Mouse (Mus musculus) ES-E14 (cell line): ENCODE results near the gene Hist1h3a. TPM values are rescaled to one million over a fixed set of nuclear protein-coding genes. Genes with fewer than 3 reads are reported as not detected.
"Not testable (repeated sequence)": the region's sequence is repeated elsewhere in the genome, so short reads cannot be mapped to it uniquely, and the experiment has no call there.

Experiments
- DNase-seq: peaks from one replicate; pipeline ENCODE4 v3.0.0-alpha.2; 2013; ENCODE audit warnings: low read depth, low spot score
- H3K27ac ChIP-seq: 2 replicates; pipeline ENCODE4 v1.5.1; 2012; ENCODE audit warnings: low read depth, mild to moderate bottlenecking, low read length, moderate library complexity, mixed read lengths; ENCODE audit not compliant: poor library complexity, insufficient read depth, severe bottlenecking
- H3K36me3 ChIP-seq: 2 replicates; pipeline ENCODE4 v1.6.1; 2012; ENCODE audit warnings: mild to moderate bottlenecking, low read length, moderate library complexity, mixed read lengths; ENCODE audit not compliant: control insufficient read depth, poor library complexity, insufficient read depth, severe bottlenecking
- H3K4me1 ChIP-seq, 2 experiments: fragments of 150-350 bp in 1 of 2; sonication (generic) in 1 of 2; 2 replicates each; pipeline ENCODE4 v1.6.1; 2012; ENCODE audit warnings: low read length in 2 of 2, mild to moderate bottlenecking in 1 of 2, mixed read lengths in 1 of 2; ENCODE audit not compliant: control insufficient read depth in 2 of 2, insufficient read depth in 2 of 2, poor library complexity in 1 of 2
- H3K4me3 ChIP-seq, 2 experiments: fragments of 150-350 bp in 1 of 2; sonication (generic) in 1 of 2; 2 replicates each; pipeline ENCODE4 v1.5.1; 2012; ENCODE audit warnings: low read length in 2 of 2, low read depth in 1 of 2, mild to moderate bottlenecking in 1 of 2, mixed read lengths in 1 of 2; ENCODE audit not compliant: insufficient read depth in 1 of 2, poor library complexity in 1 of 2, severe bottlenecking in 1 of 2
- H3K9ac ChIP-seq: 2 replicates; pipeline ENCODE4 v1.6.1; 2012; ENCODE audit warnings: low read depth, mild to moderate bottlenecking, low read length, mixed read lengths; ENCODE audit not compliant: poor library complexity, insufficient read depth, severe bottlenecking
- H3K9me3 ChIP-seq: fragments of 150-350 bp; sonication (generic); 2 replicates; pipeline ENCODE4 v1.6.1; 2012; ENCODE audit warnings: low read depth, mild to moderate bottlenecking, low read length; ENCODE audit not compliant: control insufficient read depth, insufficient read depth
- CHD2 ChIP-seq: IDR thresholded peaks from 2 replicates; pipeline ENCODE4 v1.6.1; 2014; ENCODE audit warnings: mild to moderate bottlenecking, low read depth, low read length, inconsistent platforms
- HCFC1 ChIP-seq: IDR thresholded peaks from 2 replicates; pipeline ENCODE4 v1.6.1; 2012; ENCODE audit warnings: low read length, inconsistent platforms, borderline replicate concordance; ENCODE audit not compliant: insufficient read depth
- MAFK ChIP-seq: IDR thresholded peaks from 2 replicates; pipeline ENCODE4 v1.6.1; 2014; ENCODE audit warnings: mild to moderate bottlenecking, low read depth, low read length, inconsistent platforms; ENCODE audit not compliant: insufficient read depth
- ZC3H11A ChIP-seq: IDR thresholded peaks from 2 replicates; pipeline ENCODE4 v1.6.1; 2012; ENCODE audit warnings: low read depth, mild to moderate bottlenecking, inconsistent platforms, low read length, borderline replicate concordance
- ZNF384 ChIP-seq: IDR thresholded peaks from 2 replicates; pipeline ENCODE4 v1.6.1; 2012; ENCODE audit warnings: low read depth, low read length, inconsistent platforms
- in situ Hi-C, 2 experiments: fragments of 600-800 bp; cut with MboI; formaldehyde crosslinking; loops; one replicate each; pipeline ENCODE4 v1.15.1; 2025; ENCODE audit warnings: low sequenced_read_pairs in 2 of 2, inconsistent platforms in 1 of 2; ENCODE audit not compliant: unreplicated experiment in 2 of 2
- total RNA-seq: library from RNA; depleted of rRNA; stranded (reverse); fragments of 300-350 nt; gene quantifications from 2 replicates; pipeline ENCODE4 v1.2.3, GENCODE M21; 2012

Gene Hist1h3a
- total RNA-seq, 1 experiment: 728 TPM

DNA sequence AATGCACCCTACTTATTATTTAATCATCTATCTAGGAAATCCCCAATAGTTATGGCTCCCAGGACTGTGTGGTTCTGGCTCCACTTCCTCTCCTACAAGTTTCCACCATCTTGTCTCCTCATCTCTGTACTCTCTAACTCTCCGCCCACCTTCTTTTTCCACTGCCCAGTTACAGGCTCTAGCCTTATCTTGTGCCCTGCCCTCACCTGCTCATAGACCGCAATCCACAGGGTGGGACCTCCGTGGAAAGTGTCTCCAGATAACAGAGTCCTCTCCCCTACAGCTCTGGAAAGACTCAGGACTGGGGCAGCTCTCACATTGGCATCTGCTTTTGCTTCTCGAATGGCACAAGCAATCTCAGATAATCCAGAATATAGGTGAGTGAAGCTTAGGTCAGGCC, 16.8 kb upstream of the Hist1h3a start:
- no peak for DNase-seq
- Histone ChIP-seq H3K9me3 (no peaks in the 10 kb centered on the region), H3K9ac (no peak overlapping the region), H3K36me3 (no peaks in the 10 kb centered on the region), H3K4me3 (no peak overlapping the region; a peak in 1 of 4 replicates), H3K27ac (no peak overlapping the region), H3K4me1 (no peaks in the 10 kb centered on the region)
- no peak for TF ChIP-seq MAFK
- no peak for TF ChIP-seq ZNF384
- in situ Hi-C loops: loop anchor here in 1 of 2 experiments (25.0 kb wide), 1 partner anchor 533 kb away; no protein-coding TSS in a partner anchor

DNA sequence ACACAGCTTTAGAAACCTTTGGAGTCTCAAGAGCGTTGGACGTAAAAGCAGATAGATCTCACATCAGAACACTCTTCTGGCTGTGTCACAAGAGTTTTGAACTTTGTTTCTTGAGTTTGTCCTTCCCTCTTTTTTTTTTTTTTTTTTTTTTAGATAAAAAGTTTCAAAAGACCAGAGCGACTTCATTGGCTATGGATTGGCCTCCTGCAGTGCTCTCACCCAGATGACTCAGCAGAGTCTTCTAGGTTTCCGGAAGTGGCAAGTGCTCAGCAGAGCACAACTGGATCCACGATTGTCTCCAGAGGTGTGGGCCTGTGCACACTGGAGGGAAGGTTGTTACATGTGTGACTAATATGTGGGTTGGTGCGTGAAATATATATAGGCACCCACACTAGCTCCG, 16.2 kb upstream of the Hist1h3a start:
- no peak overlapping the region for H3K27ac ChIP-seq
- in situ Hi-C loops: loop anchor here in 1 of 2 experiments (25.0 kb wide), 1 partner anchor 534 kb away; no protein-coding TSS in a partner anchor
- H3K9me3 ChIP-seq: no peaks in the 10 kb centered on the region
- no peak overlapping the region for H3K4me3 ChIP-seq
- H3K4me1 ChIP-seq: peaks cover 0 to 1% of the 10 kb centered on the region in 2 experiments; a peak in 1 of 4 replicates
- H3K36me3 ChIP-seq: no peaks in the 10 kb centered on the region
- 0 out of 2 replicates have a peak, but pooled peaks have one; percentile 33 for TF ChIP-seq MAFK
- TF ChIP-seq ZC3H11A: no peak
- no peak for TF ChIP-seq HCFC1
- TF ChIP-seq ZNF384: peak; percentile 76
- no peak overlapping the region for H3K9ac ChIP-seq
- DNase-seq: no peak

DNA sequence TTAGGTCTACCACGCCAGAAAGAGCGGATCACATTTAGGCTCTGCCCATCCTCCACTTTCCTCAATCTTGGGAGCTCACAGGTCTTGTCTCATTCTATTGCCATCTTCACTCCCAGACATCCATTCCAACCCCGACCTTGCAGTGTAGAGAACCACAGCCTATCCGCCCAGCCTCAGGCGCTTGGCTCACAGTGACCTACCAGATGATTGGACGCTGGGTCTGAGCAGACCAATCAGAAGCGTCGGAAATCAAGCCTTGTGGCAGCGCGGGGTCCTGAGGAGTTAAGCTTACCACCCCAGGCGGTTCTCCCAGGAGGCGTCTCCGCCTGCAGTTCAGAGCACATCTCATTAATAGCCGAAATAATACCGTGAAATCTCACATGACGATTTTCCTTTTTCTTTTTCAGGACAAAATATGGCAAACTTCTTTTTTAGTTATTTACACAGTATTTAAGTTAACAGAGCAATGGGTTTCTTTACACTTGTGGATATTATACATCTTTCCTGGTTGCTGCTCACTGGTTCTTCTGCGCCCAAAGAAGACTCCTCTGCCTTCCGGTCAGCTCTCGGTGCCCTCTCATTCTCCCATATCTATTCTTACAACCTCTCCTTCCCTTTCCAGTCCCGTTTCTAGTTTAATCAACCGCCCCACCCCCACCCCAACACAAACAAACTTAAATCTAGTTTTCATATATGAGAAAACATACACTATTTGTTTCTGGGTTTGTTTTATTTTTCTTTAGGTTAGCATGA, 10.6 kb upstream of the Hist1h3a start:
- peak; percentile 84 for DNase-seq
- no peak for TF ChIP-seq CHD2
- no peak for TF ChIP-seq HCFC1
- TF ChIP-seq ZC3H11A: no peak
- TF ChIP-seq ZNF384: no peak
- TF ChIP-seq MAFK: no peak
- H3K4me1 ChIP-seq: peaks cover 0 to 2% of the 10 kb centered on the region in 2 experiments; a peak in 3 of 4 replicates
- no peak overlapping the region for H3K27ac ChIP-seq
- H3K9ac ChIP-seq: no peak overlapping the region
- H3K9me3 ChIP-seq: no peaks in the 10 kb centered on the region
- H3K36me3 ChIP-seq: no peaks in the 10 kb centered on the region
- no peak overlapping the region for H3K4me3 ChIP-seq
- in situ Hi-C loops: loop anchor here in 1 of 2 experiments (25.0 kb wide), 1 partner anchor 1735 kb away; the partner anchor contains the start of genes Hist1h2ag, Hist1h2ah, Hist1h2bj and Hist1h2bk

DNA sequence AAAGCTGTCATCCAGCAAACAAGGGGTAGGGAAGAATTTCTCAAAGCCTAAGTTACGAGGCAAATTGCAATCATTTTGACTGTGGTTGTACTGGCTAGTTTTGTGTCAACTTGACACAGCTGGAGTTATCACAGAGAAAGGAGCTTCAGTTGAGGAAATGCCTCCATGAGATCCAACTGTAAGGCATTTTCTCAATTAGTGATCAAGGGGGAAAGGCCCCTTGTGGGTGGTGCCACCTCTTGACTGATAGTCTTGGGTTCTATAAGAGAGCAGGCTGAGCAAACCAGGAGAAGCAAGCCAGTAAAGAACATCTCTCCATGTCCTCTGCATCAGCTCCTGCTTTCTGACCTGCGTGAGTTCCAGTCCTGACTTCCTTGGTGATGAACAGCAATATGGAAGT, 7.4 kb upstream of the Hist1h3a start, which contains the start of gene Trim38:
Trim38 (plus strand) TSS at position 301 of the 400 bp plus-strand sequence.
- not testable (repeated sequence) for H3K4me1 ChIP-seq, H3K36me3 ChIP-seq, H3K27ac ChIP-seq, H3K9me3 ChIP-seq, H3K4me3 ChIP-seq, DNase-seq, H3K9ac ChIP-seq
- in situ Hi-C loops: loop anchor here in 1 of 2 experiments (25.0 kb wide), 1 partner anchor 1732 kb away; the partner anchor contains the start of genes Hist1h2ag, Hist1h2ah, Hist1h2bj and Hist1h2bk
